Mouse (Mus musculus): ENCODE results near the gene Etl4.

GRCm38 (mm10) chr2:20492125-20492524 lies 582.5 kb downstream of the Etl4 start:
- no peak for TF ChIP-seq POLR2A (IDR thresholded peaks at IDR 0.05; ENCODE audit: extremely low read depth, insufficient read depth, low read length)
- peak; percentile 50; the same call in 1 of the 2 replicates for TF ChIP-seq CTCF (IDR thresholded peaks at IDR 0.05; ENCODE audit: low read depth, low read length)
